Mouse (Mus musculus): Measurements from ENCODE around the gene Phrf1. TPM values are rescaled to one million over a fixed set of nuclear protein-coding genes. Genes with fewer than 3 reads are reported as not detected.

Phrf1 gene
- polyA plus RNA-seq (2015; fragmentation: Nextera tagmentation; extraction: Ambion mirVana) = 24.7 and 27.8 TPM in 2 replicates

GRCm38 (mm10) chr7:141228279-141229067 is at the start of gene Phrf1:
Gene Phrf1 (plus strand): TSS chr7:141228784.
- under 1% methylated on average over 74 of the region's 76 CpGs for WGBS
- Histone ChIP-seq H3K4me3 (ENCODE audit: low read depth, low read length) (peak within 1 kb of the TSS; percentile 90), H3K9ac (ENCODE audit: low read depth, low read length) (peak within 1 kb of the TSS; percentile 92), H3K27ac (ENCODE audit: low read depth, low read length) (peak within 1 kb of the TSS; percentile 91), H3K27me3 (replicated peaks; ENCODE audit: control insufficient read depth, insufficient read depth, low read length) (no peaks in the 10 kb centered on the region), H3K4me2 (replicated peaks; ENCODE audit: low read depth) (peak within 1 kb of the TSS; percentile 79), H3K4me1 (replicated peaks; ENCODE audit: control insufficient read depth, insufficient read depth, low read length) (0 out of 2 replicates have a peak, but pooled peaks cover 4% of the 10 kb centered on the region), H3K36me3 (ENCODE audit: control insufficient read depth, insufficient read depth) (peaks cover 27% of the 10 kb centered on the region), H3K9me3 (ENCODE audit: control insufficient read depth) (no peaks in the 10 kb centered on the region)
- ATAC-seq = peak; percentile 88
- peak; percentile 100 for TF ChIP-seq CTCF (IDR thresholded peaks at IDR 0.05; ENCODE audit: low read depth)

GRCm38 (mm10) chr7:141188194-141188593 is 40.4 kb upstream of the Phrf1 start:
- no peaks in the 10 kb centered on the region for H3K9me3 ChIP-seq (ENCODE audit: control insufficient read depth)

GRCm38 (mm10) chr7:141188733-141189132 is 39.9 kb upstream of the Phrf1 start:
- no peaks in the 10 kb centered on the region for H3K27me3 ChIP-seq (replicated peaks; ENCODE audit: control insufficient read depth, insufficient read depth, low read length)
- H3K4me3 ChIP-seq (ENCODE audit: low read depth, low read length) = no peak overlapping the region
- H3K4me1 ChIP-seq (replicated peaks; ENCODE audit: control insufficient read depth, insufficient read depth, low read length) = no peaks in the 10 kb centered on the region
- H3K9me3 ChIP-seq (ENCODE audit: control insufficient read depth) = no peaks in the 10 kb centered on the region
- WGBS = 90% methylated on average over 3 of the region's 3 CpGs
- no peak for ATAC-seq
- H3K36me3 ChIP-seq (ENCODE audit: control insufficient read depth, insufficient read depth) = peaks cover 31% of the 10 kb centered on the region
- H3K27ac ChIP-seq (ENCODE audit: low read depth, low read length) = no peak overlapping the region
- no peak for TF ChIP-seq CTCF (IDR thresholded peaks at IDR 0.05; ENCODE audit: low read depth)
- no peak overlapping the region for H3K4me2 ChIP-seq (replicated peaks; ENCODE audit: low read depth)
- H3K9ac ChIP-seq (ENCODE audit: low read depth, low read length) = no peak overlapping the region

More at GRCm38 (mm10) chr7:141188194-141188593, 40.4 kb upstream of the Phrf1 start:
- Histone ChIP-seq H3K27me3 (replicated peaks; ENCODE audit: control insufficient read depth, insufficient read depth, low read length) (no peaks in the 10 kb centered on the region), H3K4me3 (ENCODE audit: low read depth, low read length) (no peak overlapping the region), H3K4me1 (replicated peaks; ENCODE audit: control insufficient read depth, insufficient read depth, low read length) (no peaks in the 10 kb centered on the region), H3K36me3 (ENCODE audit: control insufficient read depth, insufficient read depth) (peaks cover 31% of the 10 kb centered on the region), H3K4me2 (replicated peaks; ENCODE audit: low read depth) (no peak overlapping the region), H3K9ac (ENCODE audit: low read depth, low read length) (no peak overlapping the region), H3K27ac (ENCODE audit: low read depth, low read length) (no peak overlapping the region)
- WGBS = 66% methylated on average over 3 of the region's 3 CpGs
- no peak for ATAC-seq
- no peak for TF ChIP-seq CTCF (IDR thresholded peaks at IDR 0.05; ENCODE audit: low read depth)

- no peaks in the 10 kb centered on the region for H3K9me3 ChIP-seq (ENCODE audit: control insufficient read depth)
- H3K4me1 ChIP-seq (replicated peaks; ENCODE audit: control insufficient read depth, insufficient read depth, low read length) = no peaks in the 10 kb centered on the region
- H3K27ac ChIP-seq (ENCODE audit: low read depth, low read length) = no peak overlapping the region
- no peak overlapping the region for H3K9ac ChIP-seq (ENCODE audit: low read depth, low read length)
- peaks cover 31% of the 10 kb centered on the region for H3K36me3 ChIP-seq (ENCODE audit: control insufficient read depth, insufficient read depth)
- 85% methylated on average over 3 of the region's 3 CpGs for WGBS
- ATAC-seq = no peak
- no peak for TF ChIP-seq CTCF (IDR thresholded peaks at IDR 0.05; ENCODE audit: low read depth)
- no peak overlapping the region for H3K4me2 ChIP-seq (replicated peaks; ENCODE audit: low read depth)
- no peak overlapping the region for H3K4me3 ChIP-seq (ENCODE audit: low read depth, low read length)
- no peaks in the 10 kb centered on the region for H3K27me3 ChIP-seq (replicated peaks; ENCODE audit: control insufficient read depth, insufficient read depth, low read length)
These were observed 38.4 kb upstream of the Phrf1 start for GRCm38 (mm10) chr7:141190220-141190619.

- no peak for ATAC-seq
- TF ChIP-seq CTCF (IDR thresholded peaks at IDR 0.05; ENCODE audit: low read depth) = no peak
- Histone ChIP-seq H3K9ac (ENCODE audit: low read depth, low read length) (no peak overlapping the region), H3K4me1 (replicated peaks; ENCODE audit: control insufficient read depth, insufficient read depth, low read length) (peaks cover 6% of the 10 kb centered on the region; the same call in 1 of the 2 replicates), H3K9me3 (ENCODE audit: control insufficient read depth) (no peaks in the 10 kb centered on the region), H3K4me3 (ENCODE audit: low read depth, low read length) (no peak overlapping the region), H3K27ac (ENCODE audit: low read depth, low read length) (no peak overlapping the region), H3K27me3 (replicated peaks; ENCODE audit: control insufficient read depth, insufficient read depth, low read length) (no peaks in the 10 kb centered on the region), H3K4me2 (replicated peaks; ENCODE audit: low read depth) (no peak overlapping the region), H3K36me3 (ENCODE audit: control insufficient read depth, insufficient read depth) (peaks cover 31% of the 10 kb centered on the region)
- WGBS = 85% methylated on average over 14 of the region's 14 CpGs
These were observed 37.5 kb upstream of the Phrf1 start for GRCm38 (mm10) chr7:141191036-141191435.

GRCm38 (mm10) chr7:141191796-141192685 is 36.5 kb upstream of the Phrf1 start:
- Histone ChIP-seq H3K9me3 (ENCODE audit: control insufficient read depth) (no peaks in the 10 kb centered on the region), H3K4me1 (replicated peaks; ENCODE audit: control insufficient read depth, insufficient read depth, low read length) (peaks cover 6% of the 10 kb centered on the region; the same call in 1 of the 2 replicates), H3K36me3 (ENCODE audit: control insufficient read depth, insufficient read depth) (peaks cover 31% of the 10 kb centered on the region), H3K9ac (ENCODE audit: low read depth, low read length) (no peak overlapping the region), H3K4me3 (ENCODE audit: low read depth, low read length) (no peak overlapping the region), H3K27me3 (replicated peaks; ENCODE audit: control insufficient read depth, insufficient read depth, low read length) (no peaks in the 10 kb centered on the region), H3K4me2 (replicated peaks; ENCODE audit: low read depth) (peak overlapping the region; percentile 87; the same call in 1 of the 2 replicates), H3K27ac (ENCODE audit: low read depth, low read length) (no peak overlapping the region; the same call in 1 of the 2 replicates)
- WGBS = 88% methylated on average over 24 of the region's 24 CpGs
- TF ChIP-seq CTCF (IDR thresholded peaks at IDR 0.05; ENCODE audit: low read depth) = no peak
- ATAC-seq = no peak

All from intestine, postnatal 0 days (tissue).